Mouse (Mus musculus): ENCODE measurements around the gene Scamp4.
"Not testable (repeated sequence)": the region's sequence is repeated elsewhere in the genome, so short reads cannot be mapped to it uniquely, and the experiment has no call there.

The Scamp4 gene

DNA sequence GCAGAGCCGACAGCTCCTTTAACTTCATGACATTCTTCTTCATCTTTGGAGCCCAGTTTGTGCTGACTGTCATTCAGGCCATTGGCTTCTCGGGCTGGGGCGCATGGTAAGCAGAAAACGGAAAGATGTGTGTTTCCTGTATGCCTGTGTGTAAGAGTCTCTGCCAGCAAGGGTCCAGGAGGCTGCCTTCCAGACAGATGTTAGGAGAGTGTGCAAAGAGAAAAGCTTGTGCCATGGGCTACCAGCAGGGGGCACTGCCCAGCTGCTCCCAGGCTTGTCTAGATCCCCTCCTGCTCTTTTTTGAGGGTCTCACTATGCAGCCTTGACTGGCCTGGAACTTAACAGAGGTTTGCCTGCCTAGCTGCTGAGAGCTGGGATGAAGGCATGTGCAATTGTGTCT, 8.4 kb downstream of the Scamp4 start:
- peak; percentile 56 to 75 for DNase-seq

DNA sequence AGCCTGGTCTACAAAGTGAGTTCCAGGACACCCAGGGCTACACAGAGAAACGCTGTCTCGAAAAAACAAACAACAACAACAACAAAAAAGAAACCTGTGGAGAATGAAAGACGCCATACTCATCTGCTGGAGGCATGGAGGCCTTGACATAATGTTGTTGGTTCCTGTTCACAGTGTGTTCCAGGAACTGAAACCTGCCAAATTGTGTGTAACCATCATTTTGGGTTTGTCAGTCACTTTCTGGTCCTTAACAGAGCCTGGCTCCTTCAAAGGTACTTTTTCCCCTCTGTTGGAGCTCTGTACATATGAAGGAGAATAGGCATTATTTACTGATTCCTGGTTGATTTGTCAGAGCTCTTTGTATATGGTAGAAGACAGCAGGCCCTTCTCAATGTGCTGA, 9.2 kb downstream of the Scamp4 start:
- DNase-seq: no peak

DNA sequence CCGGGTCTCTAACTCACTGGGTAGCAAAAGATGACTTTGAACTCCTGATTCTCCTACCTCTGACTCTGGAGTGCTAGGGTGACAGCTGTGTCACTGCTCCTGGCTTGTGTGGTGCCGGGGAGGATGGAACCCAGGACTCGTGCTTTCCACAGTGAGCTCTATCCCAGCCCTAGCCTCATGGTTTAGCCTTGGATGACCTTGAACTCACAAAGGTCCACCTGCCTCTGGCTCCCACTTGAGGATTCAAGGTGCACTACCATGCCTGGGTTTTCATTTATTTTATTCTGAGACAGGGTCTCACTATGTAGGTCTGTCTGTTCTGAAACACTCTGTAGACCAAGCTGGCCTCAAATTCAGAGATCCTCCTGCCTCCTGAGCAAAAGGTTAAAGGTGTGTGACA, 11.1 kb downstream of the Scamp4 start:
- no peak for DNase-seq

DNA sequence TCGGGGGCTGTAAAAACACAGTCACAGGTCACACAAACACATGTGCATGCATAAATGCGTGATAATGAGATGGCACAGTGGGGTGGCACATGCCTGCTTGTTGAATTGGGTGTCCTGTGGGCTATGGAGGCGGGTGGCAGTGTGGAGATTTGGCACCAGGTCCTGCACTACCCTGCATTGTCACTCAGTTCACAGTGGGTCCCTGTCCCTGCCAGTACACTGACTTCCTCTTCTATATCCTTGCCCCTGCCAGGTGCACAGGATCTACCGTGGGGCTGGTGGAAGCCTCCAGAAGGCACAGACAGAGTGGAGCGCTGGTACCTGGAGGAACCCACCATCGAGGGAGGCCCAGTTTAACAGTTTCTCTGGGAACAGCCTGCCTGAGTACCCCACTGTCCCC, 11.7 kb downstream of the Scamp4 start:
- DNase-seq: no peak

DNA sequence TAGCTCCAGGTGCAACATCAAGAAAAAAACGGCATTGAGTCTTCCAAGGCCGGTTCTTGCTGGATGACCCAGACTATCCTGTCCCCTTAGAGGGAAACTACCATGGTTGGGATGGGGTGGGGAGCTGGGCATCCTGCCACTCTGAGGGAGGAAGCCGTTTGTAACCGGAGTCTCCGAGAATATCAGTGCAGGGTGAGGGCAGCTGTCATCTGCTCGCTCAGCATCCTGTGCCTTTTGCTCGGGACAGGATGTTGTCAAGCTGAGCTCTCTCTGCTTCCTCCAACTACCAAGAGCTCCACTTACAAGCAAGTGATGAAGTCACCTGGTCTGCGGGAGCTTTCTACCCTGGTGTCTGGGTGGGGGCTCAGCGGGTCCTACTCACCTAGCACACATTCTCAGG, 15.5 kb downstream of the Scamp4 start:
- DNase-seq: peak; percentile 46 to 48

DNA sequence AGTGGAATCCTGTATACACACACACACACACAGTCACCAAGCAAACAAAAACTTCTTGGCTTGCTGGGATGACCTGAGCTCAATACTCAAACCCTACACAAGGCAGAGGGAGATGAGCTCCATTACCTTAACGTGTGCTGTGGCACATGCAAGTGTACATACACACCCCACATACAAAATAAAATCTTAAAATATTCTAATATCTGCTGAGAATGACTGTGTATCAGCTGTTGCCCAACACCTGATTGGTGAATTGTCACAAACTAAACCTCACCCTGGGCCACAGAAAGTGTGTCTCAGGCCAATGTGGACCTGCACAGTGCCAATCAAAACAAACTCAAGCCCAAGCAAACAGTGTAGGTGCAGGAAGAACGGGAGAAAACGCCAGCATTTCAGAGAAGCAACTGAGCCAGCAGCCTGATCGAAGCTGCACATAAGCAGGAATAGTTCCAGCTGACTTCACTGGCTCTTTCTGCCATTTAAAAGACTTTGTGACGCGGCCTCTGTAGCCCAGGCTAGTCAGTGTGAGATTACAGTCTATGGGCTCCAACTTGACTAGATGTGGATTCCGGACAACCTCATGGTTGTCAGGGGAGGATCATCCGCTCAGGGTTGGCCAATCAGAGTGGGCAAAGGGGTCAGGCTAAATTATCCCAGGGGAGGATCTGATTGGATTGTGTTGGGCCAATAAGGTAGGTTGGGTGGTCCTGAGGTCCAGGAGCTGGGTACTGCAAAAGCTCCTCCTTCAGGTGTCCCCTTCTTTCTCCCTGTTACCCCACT, 17.0 kb downstream of the Scamp4 start:
- DNase-seq: no peak

DNA sequence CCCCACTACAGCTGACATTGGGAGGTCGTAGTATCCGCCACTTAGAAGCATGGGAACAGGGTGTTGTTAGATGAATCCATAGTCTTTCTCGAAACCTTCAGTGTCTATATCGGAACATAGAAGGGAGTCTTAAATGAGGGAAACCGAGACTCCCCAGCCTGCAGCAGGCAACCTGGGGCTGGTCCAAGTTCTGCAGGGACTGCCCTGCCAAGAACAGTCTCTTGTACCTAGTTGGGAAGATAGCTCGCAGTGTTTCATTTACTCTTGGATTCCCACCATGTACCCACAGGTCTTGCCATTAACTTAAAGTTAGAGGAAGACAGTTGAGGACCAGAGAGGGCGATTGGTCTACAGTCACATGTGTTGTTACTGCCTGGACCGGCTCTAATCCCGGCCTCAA, 17.7 kb downstream of the Scamp4 start:
- DNase-seq: no peak

DNA sequence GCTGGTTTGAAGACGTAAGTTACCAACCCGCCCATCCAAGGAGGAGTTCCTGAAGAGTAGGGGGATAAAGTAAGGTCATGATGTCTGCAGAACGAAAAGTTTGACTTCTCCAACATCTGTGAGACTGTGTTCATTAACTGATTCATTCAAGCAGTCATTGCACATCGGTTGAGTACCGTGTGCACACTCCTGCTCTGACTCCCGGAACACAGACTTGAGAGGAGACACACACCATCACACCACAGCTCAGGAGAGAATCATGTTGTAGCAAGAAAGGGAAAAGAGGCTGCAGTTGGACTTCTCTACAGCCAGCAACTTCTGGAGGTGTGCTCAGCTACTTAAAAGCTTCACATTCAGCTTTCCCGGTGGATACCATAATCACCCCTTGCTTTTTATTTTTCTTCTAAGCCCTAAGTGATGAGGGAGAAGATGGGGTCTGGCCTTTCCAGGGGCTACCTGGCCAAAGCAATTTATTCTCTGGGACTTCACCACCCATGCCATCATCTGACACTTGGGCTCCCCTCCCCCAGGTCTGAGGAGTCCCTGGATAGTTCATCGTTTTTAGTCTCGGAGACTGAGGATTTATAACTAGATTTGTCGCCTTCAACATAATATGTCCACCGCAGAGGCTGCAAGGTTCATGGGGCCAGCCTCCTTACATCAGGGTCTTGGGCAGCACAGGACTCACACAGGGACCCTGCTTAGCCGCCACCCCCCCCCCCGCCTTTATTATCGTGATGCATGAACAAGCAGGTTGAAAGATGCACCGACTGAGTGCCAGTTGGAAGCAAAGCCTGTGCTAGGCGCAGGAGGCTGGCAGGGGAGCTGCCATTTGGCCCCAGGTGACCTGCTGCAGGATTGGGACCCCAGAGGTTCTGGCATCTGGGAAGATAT, 18.4 kb downstream of the Scamp4 start:
- no peak for DNase-seq

DNA sequence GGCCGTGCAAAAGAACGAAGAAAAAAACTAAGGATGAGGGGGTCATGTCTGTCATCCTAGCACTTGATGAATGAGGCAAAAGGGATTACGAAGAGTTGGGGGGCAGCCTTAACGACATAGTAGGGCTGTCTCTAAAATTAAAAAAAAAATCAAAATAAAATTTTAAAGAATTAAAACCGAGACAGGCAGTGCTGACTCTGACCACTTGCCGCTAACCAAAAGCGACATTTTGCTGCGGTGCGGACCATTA, 18.9 kb downstream of the Scamp4 start:
- DNase-seq: no peak

DNA sequence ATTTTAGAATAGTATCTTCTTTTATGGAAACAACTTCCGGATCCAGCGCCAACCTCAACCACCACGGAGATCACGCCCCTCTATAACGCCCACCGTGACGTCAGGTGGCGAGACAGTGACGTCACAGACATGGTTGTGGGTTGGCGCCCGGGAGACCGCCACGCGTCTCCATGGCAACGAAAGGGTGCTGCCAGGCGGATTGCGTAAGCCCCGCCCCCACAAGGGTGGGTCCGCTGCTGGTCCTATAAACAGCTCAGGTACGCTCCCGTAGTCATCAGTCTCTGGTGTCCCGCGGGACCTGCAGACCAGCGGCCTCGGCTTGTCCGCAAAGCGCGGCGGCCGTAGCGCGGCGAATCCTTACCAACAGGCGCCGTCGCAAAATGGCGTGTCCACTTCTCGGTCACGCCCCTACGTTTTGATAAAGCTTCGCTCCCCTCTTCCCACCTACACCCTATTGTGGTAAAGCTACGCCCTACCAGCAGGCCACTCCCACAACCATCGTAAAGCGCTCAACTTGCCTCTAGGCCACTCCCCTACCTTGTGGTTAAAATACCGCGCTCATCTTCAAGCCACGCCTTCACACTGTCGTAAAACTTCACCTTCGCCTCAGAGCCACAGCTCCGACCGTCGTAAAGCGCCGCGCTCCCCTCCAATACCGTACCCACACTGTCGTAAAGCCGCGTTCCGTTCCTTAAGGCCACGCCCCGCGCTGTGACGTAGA, 19.4 kb downstream of the Scamp4 start:
- DNase-seq: peak; percentile 98 to 99

DNA sequence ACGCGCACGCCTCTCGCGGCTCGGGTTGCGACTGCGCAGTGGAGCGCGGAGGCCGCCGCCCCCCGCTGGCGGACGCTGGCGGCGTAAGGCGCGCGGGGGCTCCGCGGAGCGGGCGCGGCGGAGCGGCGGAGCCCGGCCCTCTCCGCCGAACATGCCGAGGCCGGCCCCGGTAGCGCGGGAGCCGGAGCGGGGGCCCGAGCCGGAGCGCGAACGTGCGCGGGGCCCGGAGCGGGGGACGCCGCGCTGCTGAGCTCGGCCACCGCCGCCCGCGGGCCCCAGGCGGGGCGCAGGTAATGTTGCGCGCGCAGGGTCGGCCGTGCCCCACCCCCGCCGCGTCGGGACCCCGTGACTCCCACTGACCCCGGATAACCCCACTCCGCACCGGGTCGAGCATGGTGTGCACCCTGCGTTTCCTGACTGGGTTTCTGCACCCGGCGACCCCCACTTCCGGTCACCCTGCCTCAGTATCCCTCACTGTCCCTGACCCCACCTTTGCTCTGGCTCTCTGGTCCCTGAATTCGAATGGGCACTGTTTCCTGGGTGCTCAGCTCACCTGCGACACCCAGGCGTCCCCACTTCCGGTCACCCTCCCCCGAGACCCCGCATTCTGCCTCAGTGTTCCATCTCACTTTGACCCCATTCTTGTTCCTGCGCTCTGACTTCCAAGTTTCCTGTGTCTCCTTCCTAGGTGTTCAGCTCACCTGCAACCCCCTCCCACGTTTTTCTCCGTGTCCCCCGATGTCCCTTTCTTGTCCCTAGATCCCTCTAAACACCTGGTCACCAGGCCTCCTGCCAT, 20.2 kb downstream of the Scamp4 start, which contains the start of gene Csnk1g2:
Csnk1g2 (plus strand) TSS at position 178 of the 796 bp plus-strand sequence.
- peak in 1 of 2 experiments; percentile 64 for DNase-seq

DNA sequence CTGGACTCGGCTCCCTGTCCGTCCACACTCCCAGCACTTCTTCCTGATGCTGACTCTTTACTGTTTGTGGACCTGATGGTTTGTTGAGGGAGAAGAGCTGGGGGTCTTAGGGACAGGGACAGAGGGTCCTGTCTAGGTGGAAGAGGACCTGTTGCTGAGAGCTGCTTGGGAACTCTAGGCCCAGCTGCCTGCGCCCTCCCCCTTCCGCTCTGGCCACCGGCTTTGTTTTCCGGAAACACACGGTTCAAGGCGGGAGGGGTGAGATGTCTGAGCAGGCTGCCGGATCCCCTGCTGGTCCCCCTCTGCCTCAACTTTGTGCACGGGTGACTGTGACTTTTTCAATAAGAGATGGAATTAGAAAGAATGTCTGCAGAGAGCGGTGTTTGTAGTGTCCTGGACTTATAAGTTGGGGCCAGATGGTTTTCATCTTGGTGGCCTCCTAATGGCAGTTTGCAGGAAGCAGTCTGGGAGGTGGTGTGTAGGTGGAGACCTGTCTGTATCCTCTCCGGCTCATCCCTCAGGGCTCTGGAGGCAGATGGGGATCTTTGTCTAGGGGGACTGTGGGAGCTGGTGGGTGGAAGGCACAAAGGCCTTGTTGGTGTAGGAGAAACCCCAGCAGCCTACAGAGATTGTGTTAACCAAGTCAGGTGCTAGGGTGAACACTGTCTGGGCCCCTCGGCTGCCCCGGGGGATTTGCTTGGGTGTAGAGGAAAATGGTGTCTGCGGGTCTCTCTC, 21.0 kb downstream of the Scamp4 start:
- DNase-seq: peak; percentile 74 to 75

DNA sequence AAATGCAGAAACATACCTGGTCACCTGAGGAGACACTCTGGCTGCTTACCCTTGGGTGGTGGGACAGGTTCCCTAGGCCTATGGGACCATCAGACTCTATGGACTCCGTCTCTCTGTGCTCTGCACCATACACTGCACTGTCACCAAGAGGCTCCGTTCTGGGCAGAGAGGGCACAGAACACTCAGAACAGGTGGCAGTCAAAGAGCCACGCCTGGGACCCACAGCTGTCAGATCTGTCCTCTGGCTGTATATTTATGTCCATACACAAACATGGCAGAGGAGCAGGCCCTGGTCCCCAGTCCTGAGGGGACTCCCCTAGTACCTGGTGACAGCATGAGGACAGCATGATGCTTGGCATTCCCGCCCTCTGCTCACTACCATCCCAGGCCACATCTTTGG, 23.1 kb downstream of the Scamp4 start:
- no peak for DNase-seq

DNA sequence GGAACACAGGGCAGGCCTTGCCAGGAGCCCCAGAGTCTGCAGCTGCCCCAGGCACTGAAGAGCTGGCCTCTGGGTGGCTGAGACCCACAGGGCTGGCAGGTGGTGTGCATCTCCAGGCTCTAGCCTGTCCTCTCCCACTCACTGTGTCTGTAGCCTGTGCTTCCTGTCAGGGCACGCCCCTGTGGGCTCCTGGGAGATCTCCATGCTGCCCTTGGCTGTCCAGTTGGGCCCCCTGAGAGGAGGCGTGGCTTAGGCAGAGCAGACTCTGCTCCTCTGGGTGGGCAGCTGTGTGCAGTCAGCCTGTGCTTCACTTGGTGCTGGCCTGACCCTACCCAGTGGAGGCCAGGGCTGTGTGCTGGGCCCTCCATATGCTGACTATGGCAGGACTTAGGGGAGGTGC, 25.0 kb downstream of the Scamp4 start:
- no peak for DNase-seq

DNA sequence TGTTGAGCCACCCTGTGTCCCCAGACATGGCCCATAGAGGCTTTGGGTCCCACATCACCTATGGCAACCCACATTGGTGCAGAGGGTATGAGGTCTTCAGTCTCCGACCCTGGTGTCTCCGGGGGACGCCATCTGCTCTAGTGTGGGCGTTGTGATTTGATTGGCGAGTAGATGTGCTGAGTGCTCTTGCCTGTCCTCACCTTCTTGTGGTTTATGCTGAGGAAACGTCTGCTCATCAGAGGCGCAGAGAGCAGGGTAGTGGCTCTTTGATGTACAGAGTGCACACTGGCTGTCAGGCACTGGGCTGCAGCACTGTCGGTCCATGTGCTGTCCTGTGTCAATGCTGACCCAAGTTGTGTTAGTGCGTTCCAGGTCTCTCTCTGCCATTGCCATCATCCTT, 26.3 kb downstream of the Scamp4 start:
- no peak for DNase-seq

DNA sequence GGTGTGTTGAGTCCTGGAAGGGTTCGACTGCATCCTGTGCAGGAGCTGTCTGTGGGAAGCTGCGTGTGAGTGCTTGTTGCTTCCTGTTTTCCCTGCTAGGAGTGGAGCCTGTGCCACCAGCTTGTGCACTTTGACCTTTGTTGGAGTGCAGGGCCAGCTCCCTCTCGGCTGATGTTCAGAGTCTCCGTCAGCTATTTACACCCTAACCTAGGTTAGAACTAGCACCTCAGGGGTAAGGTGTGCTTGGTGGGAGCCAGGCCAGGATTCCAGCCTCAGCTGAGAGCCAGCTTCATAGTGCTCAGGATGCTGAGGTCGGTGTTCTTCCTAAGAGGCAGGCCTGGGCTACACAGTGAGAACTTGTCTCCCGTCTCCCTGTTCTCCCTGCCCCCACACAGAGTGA, 32.7 kb downstream of the Scamp4 start:
- DNase-seq: no peak

DNA sequence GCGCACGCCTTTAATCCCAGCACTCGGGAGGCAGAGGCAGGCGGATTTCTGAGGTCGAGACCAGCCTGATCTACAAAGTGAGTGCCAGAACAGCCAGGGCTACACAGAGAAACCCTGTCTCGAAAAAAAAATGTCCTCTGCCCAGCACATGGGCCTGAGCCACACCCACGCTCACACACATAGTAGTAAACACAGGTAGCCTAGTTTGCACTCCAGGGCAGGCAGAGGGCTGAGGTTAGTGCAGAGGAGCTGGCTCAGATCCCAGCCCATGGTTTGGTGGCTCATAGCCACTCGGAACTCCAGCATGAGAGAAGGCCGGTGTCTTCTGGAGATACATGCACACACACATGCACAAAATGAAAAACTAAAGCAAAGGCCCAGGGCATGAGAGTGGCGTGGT, 44.3 kb downstream of the Scamp4 start:
- no peak for DNase-seq

DNA sequence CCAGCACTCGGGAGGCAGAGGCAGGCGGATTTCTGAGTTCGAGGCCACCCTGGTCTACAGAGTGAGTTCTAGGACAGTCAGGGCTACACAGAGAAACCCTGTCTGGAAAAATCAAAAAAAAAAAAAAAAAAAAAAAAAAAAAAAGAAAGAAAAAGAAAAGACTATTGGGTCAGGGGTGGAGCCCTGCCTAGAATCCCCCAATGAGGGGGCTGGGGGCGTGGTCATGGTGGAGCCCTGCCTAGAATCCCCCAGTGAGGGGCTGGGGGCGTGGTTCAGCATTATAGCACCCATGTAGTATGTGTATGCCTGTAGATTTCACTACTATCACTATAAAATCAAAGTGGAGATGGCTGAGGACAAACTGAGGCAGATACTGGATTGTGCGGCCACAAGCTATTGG, 47.2 kb downstream of the Scamp4 start:
- DNase-seq: not testable (repeated sequence)

DNA sequence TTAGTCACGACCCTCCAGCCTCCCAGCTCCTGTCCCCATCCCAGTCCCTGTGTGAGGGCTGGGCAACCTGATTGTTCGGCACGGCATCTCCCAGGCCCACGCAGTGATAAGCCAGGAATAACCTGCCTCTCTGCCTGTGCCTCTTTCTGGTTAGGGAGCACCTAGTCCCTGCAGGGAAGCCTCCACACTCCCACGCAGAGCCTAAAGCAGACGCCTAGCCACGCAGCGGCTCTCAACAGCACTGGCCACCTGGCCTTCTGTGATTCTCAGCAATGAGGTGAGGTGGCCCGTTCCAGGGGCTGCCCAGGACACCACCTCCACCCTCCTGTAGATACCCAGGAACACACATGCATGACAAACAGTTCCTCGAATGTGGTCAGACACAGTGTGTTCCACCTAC, 47.7 kb downstream of the Scamp4 start:
- no peak for DNase-seq

DNA sequence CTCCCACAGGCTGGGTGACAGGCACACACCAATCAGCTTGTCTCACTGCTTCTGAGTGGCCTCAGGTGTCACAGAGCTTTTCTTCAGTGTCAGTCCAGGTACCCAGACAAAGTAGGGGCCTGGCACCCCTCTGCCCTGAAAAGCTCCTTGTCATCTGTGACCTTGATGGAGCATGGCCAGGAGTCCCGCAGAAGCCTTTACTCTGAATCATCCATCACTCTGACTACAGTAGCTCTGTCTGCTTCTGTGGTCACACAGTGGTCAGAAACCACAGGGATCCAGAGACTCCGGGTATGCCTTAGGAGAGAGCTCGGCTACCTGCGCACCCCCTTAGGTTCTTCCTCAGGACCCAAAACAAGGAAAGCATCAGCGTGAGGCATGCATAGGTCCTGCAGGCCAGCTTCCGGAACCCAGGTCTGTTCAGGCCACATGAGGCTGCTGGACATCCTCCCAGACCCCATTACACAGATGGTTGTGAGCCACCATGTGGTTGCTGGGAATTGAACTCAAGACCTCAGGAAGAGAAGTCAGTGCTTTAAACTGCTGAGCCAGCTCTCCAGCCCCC, 50.6 kb downstream of the Scamp4 start:
- no peak for DNase-seq

DNA sequence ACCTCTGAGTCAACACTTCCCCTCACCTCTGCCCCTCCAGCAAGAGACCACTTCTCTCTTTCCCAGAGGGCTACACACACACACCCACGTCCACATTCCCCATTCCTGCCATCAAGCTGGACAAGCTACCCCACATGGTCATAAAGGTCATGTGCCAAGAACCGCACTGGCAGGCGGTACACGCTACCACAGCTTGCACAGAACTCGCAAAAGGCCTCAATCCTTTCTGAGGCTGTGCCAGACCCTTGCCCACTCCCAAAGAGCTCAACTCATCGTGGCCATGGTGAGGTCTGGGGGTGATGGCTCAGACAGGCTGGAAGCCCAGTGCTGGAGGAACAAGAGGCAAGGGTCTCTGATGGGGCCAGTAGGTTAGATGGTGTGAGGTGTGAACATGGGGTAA, 52.2 kb downstream of the Scamp4 start:
- DNase-seq: no peak

All from spleen, adult 18-20 months (tissue).